Mouse (Mus musculus) stomach, postnatal 0 days (tissue): ENCODE data around the gene Camk1. TPM values are rescaled to one million over a fixed set of nuclear protein-coding genes. Genes with fewer than 3 reads are reported as not detected.

Experiments used
- ATAC-seq: fragments of 200-750 bp; cut with Nextera tagmentation; 2 replicates; pipeline ENCODE4 v1.8.0; 2017; ENCODE audit not compliant: low FRiP score, low TSS enrichment
- DNase-seq: peaks from one replicate; pipeline ENCODE4 v3.0.0-alpha.2; 2016; ENCODE audit warnings: low spot score
- H3K27ac ChIP-seq: fragments of 300-500 bp; sonication (generic); replicated peaks from 2 replicates; pipeline ENCODE4 v1.5.1; 2014; ENCODE audit warnings: mild to moderate bottlenecking, control low read depth
- H3K27me3 ChIP-seq: fragments of 300-500 bp; sonication (generic); 2 replicates; pipeline ENCODE4 v1.6.1; 2014; ENCODE audit warnings: low read length; ENCODE audit not compliant: control insufficient read depth, insufficient read depth
- H3K36me3 ChIP-seq: fragments of 300-500 bp; sonication (generic); 2 replicates; pipeline ENCODE4 v1.6.1; 2014; ENCODE audit warnings: low read length, mixed read lengths; ENCODE audit not compliant: control insufficient read depth, insufficient read depth
- H3K4me1 ChIP-seq: fragments of 300-500 bp; sonication (generic); replicated peaks from 2 replicates; pipeline ENCODE4 v1.6.1; 2014; ENCODE audit warnings: antibody characterized with exemption; ENCODE audit not compliant: control insufficient read depth, insufficient read depth
- H3K4me2 ChIP-seq: fragments of 300-500 bp; sonication (generic); replicated peaks from 2 replicates; pipeline ENCODE4 v1.6.1; 2014; ENCODE audit warnings: low read depth, mild to moderate bottlenecking, control low read depth, moderate library complexity
- H3K4me3 ChIP-seq: fragments of 300-500 bp; sonication (generic); 2 replicates; pipeline ENCODE4 v1.5.1; 2014; ENCODE audit warnings: low read depth, low read length, control low read depth
- H3K9ac ChIP-seq: fragments of 300-500 bp; sonication (generic); 2 replicates; pipeline ENCODE4 v1.6.1; 2014; ENCODE audit warnings: mild to moderate bottlenecking, low read length, control low read depth, mixed read lengths
- H3K9me3 ChIP-seq: fragments of 300-500 bp; sonication (generic); 2 replicates; pipeline ENCODE4 v1.6.1; 2016; ENCODE audit warnings: low read length; ENCODE audit not compliant: control insufficient read depth
- CTCF ChIP-seq: IDR thresholded peaks from 2 replicates; pipeline ENCODE4 v1.5.1; 2016; ENCODE audit warnings: antibody characterized with exemption, low read depth, mild to moderate bottlenecking, moderate library complexity
- EP300 ChIP-seq: optimal IDR thresholded peaks from 2 replicates; pipeline ENCODE3; 2016; ENCODE audit warnings: antibody characterized with exemption
- WGBS: fragments of 180-500 bp; shearing (Covaris S2); extraction: QIAGEN DNeasy Blood & Tissue Kit; methylation state at CpG from one replicate; pipeline ENCODE4 v1.1.7; 2014; 5-methylcytosine and 5-hydroxymethylcytosine counted together
- polyA plus RNA-seq: library from polyadenylated mRNA; unstranded; fragments of >200 nt; fragmentation: Nextera tagmentation; extraction: Ambion mirVana; gene quantifications from 2 replicates; pipeline ENCODE4 v1.2.1, GENCODE M21; 2015

Gene Camk1
- polyA plus RNA-seq, 1 experiment from 2014 or later, result 52.9 TPM

DNA sequence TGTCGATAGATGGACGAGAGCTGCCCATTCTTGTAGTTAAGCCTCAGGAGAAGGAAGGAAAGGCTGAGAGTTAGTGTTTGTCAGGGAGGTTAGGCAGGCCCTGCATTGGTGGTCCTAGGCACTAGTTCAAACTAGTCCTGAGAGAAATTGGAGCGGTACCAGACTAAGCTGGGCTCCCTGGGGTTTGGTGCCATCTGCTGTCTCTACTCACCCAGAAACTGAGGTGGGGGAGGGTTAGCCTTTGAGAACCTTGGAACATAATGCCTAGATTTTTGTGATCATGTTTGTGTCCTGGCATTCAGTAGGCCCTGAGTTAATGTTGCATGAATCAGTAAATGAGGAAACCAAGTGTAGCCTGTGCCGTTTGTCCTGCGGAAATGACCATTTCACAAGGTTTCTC is 35.6 kb downstream of the Camk1 start:
- Histone ChIP-seq H3K36me3 (peaks cover 9% of the 10 kb centered on the region; the same call in 1 of the 2 replicates), H3K4me1 (0 out of 2 replicates have a peak, but pooled peaks cover 3% of the 10 kb centered on the region), H3K4me2 (peak overlapping the region; percentile 87), H3K4me3 (peak overlapping the region; percentile 92), H3K27me3 (no peaks in the 10 kb centered on the region), H3K9ac (peak overlapping the region; percentile 96), H3K27ac (peak overlapping the region; percentile 100), H3K9me3 (no peaks in the 10 kb centered on the region)
- peak; percentile 65 for TF ChIP-seq CTCF
- no peak for TF ChIP-seq EP300
- WGBS, result 30% methylated on average over 5 of the region's 5 CpGs
- ATAC-seq (no peak), DNase-seq (peak; percentile 42)

- ATAC-seq, result no peak
- peak overlapping the region; percentile 96 for H3K9ac ChIP-seq
- TF ChIP-seq EP300 (peak; percentile 26), CTCF (no peak)
- H3K27ac ChIP-seq, result peak overlapping the region; percentile 100
- peak overlapping the region; percentile 87 for H3K4me2 ChIP-seq
- no peaks in the 10 kb centered on the region for H3K9me3 ChIP-seq
- no peaks in the 10 kb centered on the region for H3K27me3 ChIP-seq
- peak; percentile 70 for DNase-seq
- H3K4me3 ChIP-seq, result peak overlapping the region; percentile 92
- WGBS, result under 1% methylated on average over 33 of the region's 34 CpGs
- H3K36me3 ChIP-seq, result peaks cover 8% of the 10 kb centered on the region; the same call in 1 of the 2 replicates
- H3K4me1 ChIP-seq, result 0 out of 2 replicates have a peak, but pooled peaks cover 3% of the 10 kb centered on the region
These were observed 36.2 kb downstream of the Camk1 start for GRCm38 (mm10) chr6:113307481-113308121.

- 0% methylated on average over 32 of the region's 32 CpGs for WGBS
- peak within 1 kb of the TSS; percentile 92 for H3K4me3 ChIP-seq
- ATAC-seq, result peak; percentile 54
These were observed 36.8 kb downstream of the Camk1 start, which contains the start of gene Brpf1 for GRCm38 (mm10) chr6:113306986-113307349. TSS of gene Brpf1 (plus strand) at chr6:113307137.

DNA sequence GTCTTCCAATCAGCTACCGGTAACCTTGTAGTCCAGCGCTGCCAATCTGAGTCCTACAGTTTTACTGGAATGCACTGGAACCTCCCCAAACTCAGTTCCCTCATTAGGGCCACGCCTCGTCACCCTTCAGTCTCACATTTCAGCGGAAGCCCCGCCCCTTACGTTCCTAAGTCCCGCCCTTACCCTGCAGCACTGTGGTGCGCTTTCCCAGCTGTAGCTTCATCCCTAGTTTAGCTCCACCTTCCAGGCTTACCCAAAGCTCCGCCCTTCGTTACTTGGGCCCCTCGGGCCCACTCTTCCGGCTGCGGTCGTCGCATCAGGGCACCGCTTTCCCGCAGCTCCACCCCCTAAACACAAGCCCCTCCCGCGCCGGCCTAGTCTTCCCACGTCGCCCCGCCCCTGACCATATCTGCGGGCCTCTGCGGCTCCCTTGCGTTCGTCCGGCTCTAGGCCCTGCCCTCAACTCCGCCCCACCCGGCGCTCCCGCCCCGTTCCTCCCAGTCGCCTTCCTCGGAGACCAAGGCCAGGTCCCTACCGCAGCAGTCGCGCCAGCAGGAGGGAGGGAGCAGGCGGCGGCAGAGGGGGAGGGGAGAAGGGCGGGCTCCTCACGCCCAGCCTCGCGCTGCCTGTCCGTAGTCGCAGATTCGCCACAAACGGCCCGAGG is 37.3 kb downstream of the Camk1 start:
- Histone ChIP-seq H3K4me3 (peak overlapping the region; percentile 92), H3K36me3 (0 out of 2 replicates have a peak, but pooled peaks cover 2% of the 10 kb centered on the region), H3K27ac (peak overlapping the region; percentile 100), H3K4me1 (0 out of 2 replicates have a peak, but pooled peaks cover 3% of the 10 kb centered on the region), H3K4me2 (peak overlapping the region; percentile 87), H3K9me3 (no peaks in the 10 kb centered on the region), H3K9ac (peak overlapping the region; percentile 96), H3K27me3 (no peaks in the 10 kb centered on the region)
- DNase-seq, result peak; percentile 100
- ATAC-seq, result peak; percentile 98
- no peak for TF ChIP-seq EP300
- under 1% methylated on average over 49 of the region's 50 CpGs for WGBS

More at GRCm38 (mm10) chr6:113306986-113307349, 36.8 kb downstream of the Camk1 start, which contains the start of gene Brpf1:
- Histone ChIP-seq H3K36me3 (0 out of 2 replicates have a peak, but pooled peaks cover 2% of the 10 kb centered on the region), H3K4me2 (peak within 1 kb of the TSS; percentile 87), H3K27me3 (no peaks in the 10 kb centered on the region), H3K27ac (peak within 1 kb of the TSS; percentile 100), H3K9me3 (no peaks in the 10 kb centered on the region), H3K9ac (peak within 1 kb of the TSS; percentile 96), H3K4me1 (0 out of 2 replicates have a peak, but pooled peaks cover 3% of the 10 kb centered on the region)
- no peak for DNase-seq
- TF ChIP-seq EP300, result no peak

GRCm38 (mm10) chr6:113302258-113302657 is 41.5 kb downstream of the Camk1 start:
- H3K27me3 ChIP-seq, result no peaks in the 10 kb centered on the region

DNA sequence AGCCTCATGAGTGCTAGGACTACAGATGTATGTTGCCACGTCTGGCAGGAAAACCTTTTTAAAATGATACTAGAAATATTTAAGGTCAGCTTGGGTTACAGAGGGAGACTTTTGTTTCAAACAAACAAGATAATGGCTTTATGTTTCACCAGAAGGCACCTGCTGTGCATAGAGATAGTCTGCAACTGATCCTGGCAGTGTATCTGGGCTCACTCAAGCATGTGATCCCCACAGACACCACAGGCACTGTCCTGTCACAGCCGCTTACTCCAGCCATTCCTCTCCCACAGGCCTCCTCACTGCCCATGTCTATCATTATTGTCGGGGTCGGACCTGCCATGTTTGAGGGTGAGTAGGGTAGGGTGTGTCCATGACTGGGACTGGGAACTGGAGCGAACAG is 42.4 kb downstream of the Camk1 start:
- no peak overlapping the region for H3K4me3 ChIP-seq
- no peak overlapping the region for H3K27ac ChIP-seq
- WGBS, result 77% methylated on average over 5 of the region's 5 CpGs
- 0 out of 2 replicates have a peak, but pooled peaks cover 3% of the 10 kb centered on the region for H3K4me1 ChIP-seq
- no peaks in the 10 kb centered on the region for H3K9me3 ChIP-seq
- ATAC-seq, result no peak
- H3K9ac ChIP-seq, result no peak overlapping the region
- TF ChIP-seq CTCF (no peak), EP300 (no peak)
- no peak for DNase-seq
- no peaks in the 10 kb centered on the region for H3K36me3 ChIP-seq
- H3K4me2 ChIP-seq, result no peak overlapping the region
- no peaks in the 10 kb centered on the region for H3K27me3 ChIP-seq

More at GRCm38 (mm10) chr6:113302258-113302657, 41.5 kb downstream of the Camk1 start:
- Histone ChIP-seq H3K4me3 (no peak overlapping the region), H3K4me2 (no peak overlapping the region), H3K27ac (no peak overlapping the region), H3K9me3 (no peaks in the 10 kb centered on the region), H3K4me1 (0 out of 2 replicates have a peak, but pooled peaks cover 3% of the 10 kb centered on the region), H3K9ac (no peak overlapping the region), H3K36me3 (no peaks in the 10 kb centered on the region)
- peak; percentile 72 for TF ChIP-seq CTCF
- TF ChIP-seq EP300, result no peak
- WGBS, result 19% methylated on average over 3 of the region's 3 CpGs
- no peak for ATAC-seq
- DNase-seq, result no peak
